Mouse (Mus musculus) cortical plate, adult 2 months (tissue): ENCODE measurements around the gene Clasp2.

Experiments
- CTCF ChIP-seq: fragments of 200-500 bp; IDR thresholded peaks from 2 replicates; pipeline ENCODE4 v1.5.1; 2011; ENCODE audit warnings: mild to moderate bottlenecking, control low read depth, low read length; ENCODE audit not compliant: insufficient read depth; ENCODE audit errors: extremely low read depth
- POLR2A ChIP-seq: fragments of 200-500 bp; IDR thresholded peaks from 2 replicates; pipeline ENCODE4 v1.6.1; 2011; ENCODE audit warnings: mild to moderate bottlenecking, low read length, control low read depth; ENCODE audit not compliant: insufficient read depth; ENCODE audit errors: extremely low read depth

GRCm38 (mm10) chr9:113867951-113868350 lies 126.7 kb downstream of the Clasp2 start:
- TF ChIP-seq CTCF (no peak), POLR2A (no peak)
